Mouse (Mus musculus) liver, embryonic 16.5 days (tissue): ENCODE measurements around the gene Disp1. TPM values are rescaled to one million over a fixed set of nuclear protein-coding genes. Genes with fewer than 3 reads are reported as not detected.

Experiments
- ATAC-seq: fragments of 200-750 bp; cut with Nextera tagmentation; 2 replicates; pipeline ENCODE4 v1.8.0; 2017; ENCODE audit warnings: low read depth, mild to moderate bottlenecking, moderate number of reproducible peaks, moderate library complexity
- H3K27ac ChIP-seq: fragments of 300-500 bp; sonication (generic); 2 replicates; pipeline ENCODE4 v1.5.1; 2014; ENCODE audit warnings: mild to moderate bottlenecking, low read length
- H3K27me3 ChIP-seq: fragments of 300-500 bp; sonication (generic); 2 replicates; pipeline ENCODE4 v1.6.1; 2014; ENCODE audit warnings: low read depth, low read length, mixed read lengths; ENCODE audit not compliant: control insufficient read depth, insufficient read depth
- H3K36me3 ChIP-seq: fragments of 300-500 bp; sonication (generic); 2 replicates; pipeline ENCODE4 v1.6.1; 2014; ENCODE audit warnings: mild to moderate bottlenecking; ENCODE audit not compliant: control insufficient read depth, insufficient read depth
- H3K4me1 ChIP-seq: fragments of 300-500 bp; sonication (generic); 2 replicates; pipeline ENCODE4 v1.6.1; 2014; ENCODE audit warnings: low read depth, low read length, mixed read lengths; ENCODE audit not compliant: control insufficient read depth
- H3K4me2 ChIP-seq: fragments of 300-500 bp; sonication (generic); 2 replicates; pipeline ENCODE4 v1.6.1; 2014; ENCODE audit warnings: low read depth, low read length, mixed read lengths
- H3K4me3 ChIP-seq: fragments of 300-500 bp; sonication (generic); 2 replicates; pipeline ENCODE4 v1.5.1; 2014; ENCODE audit warnings: low read depth, mild to moderate bottlenecking, low read length
- H3K9ac ChIP-seq: fragments of 300-500 bp; sonication (generic); 2 replicates; pipeline ENCODE4 v1.6.1; 2014; ENCODE audit warnings: low read depth, low read length
- H3K9me3 ChIP-seq: fragments of 300-500 bp; sonication (generic); replicated peaks from 2 replicates; pipeline ENCODE4 v1.6.1; 2016; ENCODE audit warnings: low read length; ENCODE audit not compliant: control insufficient read depth
- WGBS: fragments of 180-500 bp; shearing (Covaris S2); extraction: QIAGEN DNeasy Blood & Tissue Kit; methylation state at CpG from one replicate; pipeline ENCODE4 v1.1.7; 2014; ENCODE audit not compliant: insufficient replicate concordance; 5-methylcytosine and 5-hydroxymethylcytosine counted together
- polyA plus RNA-seq: library from polyadenylated mRNA; unstranded; fragments of >200 nt; fragmentation: Nextera tagmentation; extraction: Ambion mirVana; gene quantifications from 2 replicates; pipeline ENCODE4 v1.2.1, GENCODE M21; 2015

The Disp1 gene
- polyA plus RNA-seq, 1 experiment from 2014 or later: 3.3 TPM

DNA sequence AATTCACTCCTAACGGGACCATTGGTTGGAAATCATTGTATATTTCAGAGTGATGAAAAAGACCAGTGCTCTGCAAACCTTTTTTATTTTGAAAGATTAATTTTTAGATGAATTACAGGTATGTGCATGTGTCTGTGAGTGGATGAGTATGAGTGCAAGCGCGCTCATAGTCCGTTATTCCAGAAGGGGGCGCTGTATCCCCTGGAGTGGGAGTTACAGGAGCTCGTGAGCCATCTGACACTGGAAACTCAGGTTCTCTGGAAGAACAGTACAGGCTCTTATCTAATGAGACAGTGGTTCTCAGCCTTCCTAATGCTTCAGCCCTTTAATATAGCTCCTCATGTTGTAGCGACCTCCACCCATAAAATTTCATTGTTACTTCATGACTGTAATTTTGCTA is 22.0 kb upstream of the Disp1 start:
- no peaks in the 10 kb centered on the region for H3K9me3 ChIP-seq
- 54% methylated on average over 7 of the region's 7 CpGs for WGBS
- H3K4me3 ChIP-seq: no peak overlapping the region
- no peak overlapping the region for H3K27ac ChIP-seq
- H3K9ac ChIP-seq: no peak overlapping the region
- no peaks in the 10 kb centered on the region for H3K27me3 ChIP-seq
- no peak overlapping the region for H3K4me2 ChIP-seq
- no peak for ATAC-seq
- H3K36me3 ChIP-seq: no peaks in the 10 kb centered on the region
- no peaks in the 10 kb centered on the region; the same call in 1 of the 2 replicates for H3K4me1 ChIP-seq

DNA sequence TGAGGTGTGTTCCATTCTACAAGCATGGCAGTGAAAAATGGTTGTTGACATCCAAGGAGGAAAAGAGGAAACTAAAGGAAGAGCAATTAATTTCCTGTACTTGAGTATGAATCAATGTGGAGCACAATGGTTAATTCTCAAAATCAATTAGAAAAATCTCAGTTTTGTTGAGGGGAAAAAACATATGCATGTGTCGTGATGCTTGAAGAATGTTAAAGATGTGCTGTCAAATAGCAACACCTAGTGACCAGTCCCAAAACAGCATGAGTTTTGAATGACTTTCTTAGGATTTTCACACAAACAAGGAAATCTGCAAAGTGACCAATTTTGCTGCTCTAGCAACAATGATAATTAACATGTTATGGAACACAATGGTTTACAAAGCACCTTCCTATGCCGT is 16.6 kb upstream of the Disp1 start:
- Histone ChIP-seq H3K36me3 (no peaks in the 10 kb centered on the region), H3K27ac (no peak overlapping the region), H3K4me2 (no peak overlapping the region), H3K4me3 (no peak overlapping the region), H3K9ac (no peak overlapping the region), H3K27me3 (no peaks in the 10 kb centered on the region), H3K9me3 (no peaks in the 10 kb centered on the region), H3K4me1 (no peaks in the 10 kb centered on the region)
- no peak for ATAC-seq
- WGBS: 13% methylated on average over 2 of the region's 2 CpGs

DNA sequence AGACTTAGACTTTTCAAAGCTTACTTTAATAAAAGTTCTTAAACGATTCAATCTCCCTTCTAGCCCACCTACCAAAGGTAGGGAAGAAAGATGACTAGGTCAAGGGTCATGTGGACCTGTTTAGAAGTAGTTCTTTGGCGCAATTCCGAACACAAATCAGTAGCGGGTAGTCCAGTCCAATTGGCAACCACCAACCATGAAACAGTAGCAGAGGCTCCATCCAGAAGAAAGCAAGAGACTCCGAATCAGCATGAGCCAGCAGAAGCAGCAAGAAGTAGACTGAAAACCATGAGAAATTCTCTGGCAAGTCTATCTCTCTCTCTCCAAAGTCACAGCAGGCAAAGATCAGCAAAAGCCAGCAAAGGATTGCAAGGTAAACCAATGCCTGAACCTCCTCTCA is 15.1 kb upstream of the Disp1 start:
- H3K4me3 ChIP-seq: no peak overlapping the region
- WGBS: 62% methylated on average over 5 of the region's 5 CpGs
- no peak overlapping the region for H3K9ac ChIP-seq
- H3K27me3 ChIP-seq: no peaks in the 10 kb centered on the region
- no peak overlapping the region for H3K4me2 ChIP-seq
- H3K27ac ChIP-seq: no peak overlapping the region
- no peaks in the 10 kb centered on the region for H3K9me3 ChIP-seq
- no peaks in the 10 kb centered on the region for H3K4me1 ChIP-seq
- no peak for ATAC-seq
- no peaks in the 10 kb centered on the region for H3K36me3 ChIP-seq

DNA sequence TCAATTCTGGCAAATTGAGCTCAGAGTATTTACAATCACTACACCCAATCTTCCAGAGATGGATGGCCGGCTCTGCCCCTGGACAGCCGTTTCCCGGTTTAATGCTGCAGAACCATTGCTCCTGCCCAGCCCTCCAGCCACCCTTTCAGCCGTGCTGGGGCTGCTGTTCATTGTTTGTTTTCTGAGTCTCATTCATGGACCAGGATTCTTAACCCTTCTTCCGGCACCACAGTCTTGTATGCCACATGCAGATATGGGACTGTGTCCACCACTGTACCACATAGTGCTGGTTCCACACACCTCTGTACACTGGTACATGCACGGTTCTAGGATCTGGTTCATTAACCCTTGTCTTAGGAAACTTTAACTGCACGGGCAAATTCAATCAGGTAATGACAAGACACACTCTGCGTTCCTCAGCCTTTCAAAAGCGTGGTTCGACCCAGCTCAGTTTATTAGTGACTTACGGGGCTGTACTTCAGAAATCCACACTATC is 12.4 kb upstream of the Disp1 start:
- H3K36me3 ChIP-seq: no peaks in the 10 kb centered on the region
- H3K4me2 ChIP-seq: no peak overlapping the region
- H3K9ac ChIP-seq: no peak overlapping the region
- no peak overlapping the region for H3K27ac ChIP-seq
- H3K27me3 ChIP-seq: no peaks in the 10 kb centered on the region
- no peaks in the 10 kb centered on the region for H3K4me1 ChIP-seq
- H3K9me3 ChIP-seq: no peaks in the 10 kb centered on the region
- 75% methylated on average over 11 of the region's 11 CpGs for WGBS
- H3K4me3 ChIP-seq: no peak overlapping the region
- no peak for ATAC-seq

DNA sequence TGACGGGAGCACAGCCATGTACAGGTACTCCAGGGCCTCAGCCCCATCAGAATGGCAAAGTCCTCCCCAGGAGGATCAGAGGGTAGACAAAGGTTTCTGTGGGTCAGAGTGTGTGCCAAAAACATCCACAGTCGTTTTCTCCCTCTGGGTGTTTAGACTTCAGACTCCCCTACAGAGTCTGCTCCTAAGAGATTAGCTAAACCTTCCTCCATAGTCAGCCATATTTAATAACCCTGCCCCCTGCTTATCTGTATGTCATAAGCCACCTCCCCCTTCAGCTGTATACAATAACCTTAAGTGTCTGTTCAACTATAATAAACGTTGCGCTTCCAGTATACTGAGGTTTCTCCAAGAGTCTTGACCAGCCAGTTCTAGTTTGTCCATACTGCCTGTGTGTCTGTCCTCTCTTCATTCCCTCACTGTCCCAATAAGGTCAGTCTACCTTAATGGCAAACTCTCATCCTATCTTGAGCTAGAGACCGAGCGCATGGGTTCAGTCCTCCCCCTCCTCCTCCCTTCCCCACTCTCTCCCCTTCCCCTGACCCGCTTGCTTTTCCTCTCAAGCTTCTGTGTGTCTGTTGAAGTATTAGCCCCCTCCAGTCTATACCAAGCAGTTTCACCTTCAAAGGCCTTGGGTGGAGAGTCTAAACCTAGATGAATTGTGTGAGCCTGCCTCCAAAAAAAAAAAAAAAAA is 11.8 kb upstream of the Disp1 start:
- WGBS: 63% methylated on average over 7 of the region's 7 CpGs
- no peaks in the 10 kb centered on the region for H3K9me3 ChIP-seq
- no peaks in the 10 kb centered on the region for H3K27me3 ChIP-seq
- no peaks in the 10 kb centered on the region for H3K36me3 ChIP-seq
- H3K4me1 ChIP-seq: no peaks in the 10 kb centered on the region
- no peak overlapping the region for H3K4me3 ChIP-seq
- H3K27ac ChIP-seq: no peak overlapping the region
- no peak overlapping the region for H3K9ac ChIP-seq
- H3K4me2 ChIP-seq: no peak overlapping the region
- peak; percentile 53 for ATAC-seq

- no peaks in the 10 kb centered on the region for H3K27me3 ChIP-seq
- no peak for ATAC-seq
- WGBS: 40% methylated on average over 7 of the region's 7 CpGs
- no peak overlapping the region for H3K4me2 ChIP-seq
- no peak overlapping the region for H3K9ac ChIP-seq
- peaks cover 3% of the 10 kb centered on the region; the same call in 1 of the 2 replicates for H3K4me1 ChIP-seq
- no peaks in the 10 kb centered on the region for H3K36me3 ChIP-seq
- H3K4me3 ChIP-seq: no peak overlapping the region
- no peaks in the 10 kb centered on the region for H3K9me3 ChIP-seq
- H3K27ac ChIP-seq: no peak overlapping the region
Measured at GRCm38 (mm10) chr1:183227469-183227868, 6.1 kb upstream of the Disp1 start.

DNA sequence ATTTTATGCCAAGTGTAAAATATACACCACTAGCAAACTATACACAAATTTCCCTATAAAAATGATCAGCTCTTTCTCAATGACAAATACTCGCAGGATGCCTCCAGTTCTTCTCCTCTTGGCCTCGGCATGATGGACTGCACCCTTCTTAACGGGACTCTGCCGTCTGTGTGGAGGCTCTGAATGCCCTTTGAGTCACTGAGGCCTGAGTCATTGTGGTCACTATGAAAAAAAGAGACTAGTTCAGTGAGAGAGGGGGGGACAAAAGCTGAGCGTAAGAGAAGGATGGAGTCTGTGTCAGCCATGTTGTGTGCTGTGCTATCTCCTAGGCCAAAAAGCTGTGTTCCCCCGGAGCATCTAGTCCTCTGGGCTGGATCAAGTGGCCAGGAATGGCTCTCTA is 2.3 kb downstream of the Disp1 start:
- 63% methylated on average over 6 of the region's 6 CpGs for WGBS

GRCm38 (mm10) chr1:183216691-183217090 is 4.6 kb downstream of the Disp1 start:
- Histone ChIP-seq H3K27ac (no peak overlapping the region), H3K36me3 (no peaks in the 10 kb centered on the region), H3K4me2 (no peak overlapping the region), H3K27me3 (no peaks in the 10 kb centered on the region), H3K4me1 (peaks cover 16% of the 10 kb centered on the region), H3K4me3 (no peak overlapping the region), H3K9ac (no peak overlapping the region), H3K9me3 (no peaks in the 10 kb centered on the region)
- no peak for ATAC-seq
- 72% methylated on average over 4 of the region's 4 CpGs for WGBS

More for the DNA sequence above, 2.3 kb downstream of the Disp1 start:
- H3K9ac ChIP-seq: no peak overlapping the region
- no peak overlapping the region for H3K27ac ChIP-seq
- no peak overlapping the region for H3K4me3 ChIP-seq
- no peaks in the 10 kb centered on the region for H3K9me3 ChIP-seq
- H3K36me3 ChIP-seq: no peaks in the 10 kb centered on the region
- no peak overlapping the region for H3K4me2 ChIP-seq
- H3K27me3 ChIP-seq: no peaks in the 10 kb centered on the region
- H3K4me1 ChIP-seq: peaks cover 4% of the 10 kb centered on the region
- no peak for ATAC-seq

DNA sequence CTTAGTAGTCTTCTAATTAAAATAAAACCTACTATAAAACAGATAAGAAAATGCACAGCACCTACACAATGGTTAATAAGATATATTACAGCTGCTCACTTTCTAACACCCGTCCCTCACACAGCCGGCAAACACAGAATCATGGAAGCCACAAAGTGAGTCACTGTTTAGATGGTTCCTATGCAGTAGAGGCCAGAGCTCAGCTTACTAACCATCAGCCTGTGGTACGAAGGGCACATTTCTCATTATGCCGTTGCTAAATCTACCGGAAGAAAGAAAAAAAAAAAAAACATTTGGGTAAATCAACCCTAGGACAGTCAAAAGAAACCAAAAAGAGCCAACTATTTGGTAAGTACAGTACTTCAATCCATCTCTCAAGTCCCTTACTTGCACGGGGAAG is 5.6 kb downstream of the Disp1 start:
- no peak overlapping the region for H3K4me2 ChIP-seq
- 76% methylated on average over 6 of the region's 6 CpGs for WGBS

More for the DNA sequence above, 5.6 kb downstream of the Disp1 start:
- Histone ChIP-seq H3K9me3 (no peaks in the 10 kb centered on the region), H3K4me1 (peaks cover 14% of the 10 kb centered on the region), H3K27me3 (no peaks in the 10 kb centered on the region), H3K27ac (no peak overlapping the region), H3K9ac (no peak overlapping the region), H3K4me3 (no peak overlapping the region), H3K36me3 (no peaks in the 10 kb centered on the region)
- no peak for ATAC-seq
